Mouse (Mus musculus): Measurements from ENCODE around the gene Mgat5. TPM values are rescaled to one million over a fixed set of nuclear protein-coding genes. Genes with fewer than 3 reads are reported as not detected.

Mgat5 gene
- polyA plus RNA-seq, 1 experiment = 11.4 TPM

DNA sequence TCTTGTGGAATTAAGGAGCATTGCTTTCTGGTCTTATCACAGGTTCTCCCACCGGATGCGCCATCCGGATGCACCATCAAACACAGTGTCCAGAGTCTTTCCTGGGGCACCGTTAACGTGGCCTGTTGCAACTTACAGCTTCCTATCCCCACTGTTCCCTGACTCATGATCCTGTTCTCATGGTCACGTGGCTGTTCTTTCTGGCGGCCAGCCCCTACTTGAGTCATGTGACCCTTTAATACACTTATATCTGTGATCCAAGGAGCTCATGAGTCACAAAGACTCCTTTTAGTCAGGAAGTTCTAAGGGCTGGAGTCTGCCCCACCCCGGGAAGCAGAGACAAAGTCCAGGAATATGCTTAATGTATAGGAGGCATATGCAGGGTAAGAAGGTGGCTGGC lies 52.2 kb downstream of the Mgat5 start:
- H3K4me3 ChIP-seq (ENCODE audit: low read depth, low read length) = no peak overlapping the region
- no peaks in the 10 kb centered on the region for H3K27me3 ChIP-seq (ENCODE audit: control insufficient read depth, insufficient read depth, low read length)
- H3K27ac ChIP-seq (ENCODE audit: insufficient read depth, low read depth, low read length) = peak overlapping the region; percentile 58
- peaks cover 24% of the 10 kb centered on the region for H3K4me1 ChIP-seq (ENCODE audit: control insufficient read depth, insufficient read depth, insufficient read length, low read length)
- TF ChIP-seq POLR2A (IDR thresholded peaks at IDR 0.05; ENCODE audit: low read depth, low read length) (no peak), CTCF (IDR thresholded peaks at IDR 0.05; ENCODE audit: extremely low read depth, insufficient read length, insufficient replicate concordance, low read depth, low read length) (no peak)
- H3K36me3 ChIP-seq (ENCODE audit: control insufficient read depth, insufficient read depth, low read length) = 0 out of 2 replicates have a peak, but pooled peaks cover under 1% of the 10 kb centered on the region
- 36% methylated on average over 8 of the region's 8 CpGs for WGBS

DNA sequence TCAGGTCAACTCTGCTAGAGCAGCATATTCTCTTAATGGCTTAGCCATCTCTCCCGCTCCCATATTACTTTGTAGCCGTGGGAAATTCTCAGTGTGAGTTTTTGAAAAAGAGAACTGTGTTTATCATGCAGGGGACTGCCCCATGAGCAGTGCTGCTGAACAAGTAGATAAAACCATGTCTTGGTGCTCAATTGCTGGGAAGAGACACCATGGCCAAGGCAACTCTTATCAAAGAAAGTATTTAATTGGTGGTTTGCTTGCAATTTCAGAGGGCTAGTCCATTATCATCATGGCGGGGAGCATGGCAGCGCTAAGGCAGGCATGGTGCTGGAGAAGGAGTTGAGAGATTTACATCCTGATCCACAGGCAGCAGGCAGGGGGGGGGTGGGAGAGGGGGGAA lies 54.9 kb downstream of the Mgat5 start:
- no peak overlapping the region for H3K27ac ChIP-seq (ENCODE audit: insufficient read depth, low read depth, low read length)
- H3K4me3 ChIP-seq (ENCODE audit: low read depth, low read length) = no peak overlapping the region
- 78% methylated on average over 4 of the region's 4 CpGs for WGBS
- no peaks in the 10 kb centered on the region for H3K27me3 ChIP-seq (ENCODE audit: control insufficient read depth, insufficient read depth, low read length)
- H3K4me1 ChIP-seq (ENCODE audit: control insufficient read depth, insufficient read depth, insufficient read length, low read length) = peaks cover 24% of the 10 kb centered on the region
- no peaks in the 10 kb centered on the region for H3K36me3 ChIP-seq (ENCODE audit: control insufficient read depth, insufficient read depth, low read length)
- no peak for TF ChIP-seq POLR2A (IDR thresholded peaks at IDR 0.05; ENCODE audit: low read depth, low read length)
- no peak for TF ChIP-seq CTCF (IDR thresholded peaks at IDR 0.05; ENCODE audit: extremely low read depth, insufficient read length, insufficient replicate concordance, low read depth, low read length)

DNA sequence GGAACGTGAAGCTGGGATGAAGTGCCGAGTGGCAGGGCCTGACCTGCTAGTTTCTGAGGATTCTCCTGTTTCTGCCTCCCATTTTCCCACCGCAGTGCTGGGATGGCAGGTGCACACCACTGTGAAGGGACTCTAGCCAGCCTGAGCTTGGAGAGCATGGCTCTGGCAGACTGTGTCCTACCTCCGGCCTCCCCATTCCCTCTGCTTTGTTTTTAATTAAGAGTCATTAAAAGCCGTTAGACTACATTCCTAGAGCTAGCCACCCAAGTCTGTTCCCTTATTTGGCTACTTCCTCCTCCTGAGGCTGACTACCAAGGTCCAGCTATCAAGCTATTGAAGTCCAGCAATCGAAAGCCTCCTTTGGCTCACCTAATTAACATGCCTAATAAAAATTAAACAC lies 56.2 kb downstream of the Mgat5 start:
- WGBS = 22% methylated on average over 6 of the region's 6 CpGs
- Histone ChIP-seq H3K4me1 (ENCODE audit: control insufficient read depth, insufficient read depth, insufficient read length, low read length) (peaks cover 26% of the 10 kb centered on the region), H3K27ac (ENCODE audit: insufficient read depth, low read depth, low read length) (peak overlapping the region; percentile 43; the same call in 1 of the 2 replicates), H3K4me3 (ENCODE audit: low read depth, low read length) (no peak overlapping the region), H3K36me3 (ENCODE audit: control insufficient read depth, insufficient read depth, low read length) (no peaks in the 10 kb centered on the region), H3K27me3 (ENCODE audit: control insufficient read depth, insufficient read depth, low read length) (no peaks in the 10 kb centered on the region)
- TF ChIP-seq POLR2A (IDR thresholded peaks at IDR 0.05; ENCODE audit: low read depth, low read length) (no peak), CTCF (IDR thresholded peaks at IDR 0.05; ENCODE audit: extremely low read depth, insufficient read length, insufficient replicate concordance, low read depth, low read length) (no peak)

DNA sequence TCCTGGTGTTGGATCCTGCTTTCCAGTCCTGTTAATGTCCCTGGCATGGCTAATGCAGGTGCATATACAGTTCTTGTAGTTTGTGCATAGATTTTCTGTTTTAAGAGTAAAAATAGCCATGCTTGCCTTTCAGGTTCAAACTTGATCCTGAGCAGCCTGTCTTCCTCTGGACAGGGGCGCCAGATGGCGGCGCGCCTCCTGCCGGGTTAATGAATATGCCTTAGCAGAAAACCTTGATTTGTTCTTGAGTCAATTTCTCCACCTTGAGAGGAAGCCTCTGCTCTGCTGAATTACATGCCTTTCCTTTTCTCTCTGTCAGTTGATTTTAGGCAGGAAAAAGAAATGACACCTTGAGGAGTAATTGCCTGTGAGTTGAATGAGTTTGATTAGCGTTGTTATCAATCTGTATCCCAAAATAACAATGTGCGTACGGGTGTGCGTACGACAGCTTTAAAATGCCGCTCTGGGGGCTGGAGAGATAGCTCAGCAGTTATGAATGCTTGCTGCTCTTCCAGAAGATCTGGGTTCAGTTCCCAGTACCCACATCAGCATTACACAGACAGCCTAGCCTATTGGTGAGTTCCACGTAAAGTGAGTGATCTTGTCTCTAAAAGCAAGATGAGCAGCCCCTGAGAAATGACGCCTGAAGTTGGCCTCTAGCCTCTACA lies 57.5 kb downstream of the Mgat5 start:
- TF ChIP-seq POLR2A (IDR thresholded peaks at IDR 0.05; ENCODE audit: low read depth, low read length) (no peak), CTCF (IDR thresholded peaks at IDR 0.05; ENCODE audit: extremely low read depth, insufficient read length, insufficient replicate concordance, low read depth, low read length) (no peak)
- no peaks in the 10 kb centered on the region for H3K36me3 ChIP-seq (ENCODE audit: control insufficient read depth, insufficient read depth, low read length)
- no peak overlapping the region for H3K4me3 ChIP-seq (ENCODE audit: low read depth, low read length)
- H3K27ac ChIP-seq (ENCODE audit: insufficient read depth, low read depth, low read length) = no peak overlapping the region
- H3K4me1 ChIP-seq (ENCODE audit: control insufficient read depth, insufficient read depth, insufficient read length, low read length) = peaks cover 21% of the 10 kb centered on the region
- no peaks in the 10 kb centered on the region for H3K27me3 ChIP-seq (ENCODE audit: control insufficient read depth, insufficient read depth, low read length)
- 78% methylated on average over 13 of the region's 13 CpGs for WGBS

DNA sequence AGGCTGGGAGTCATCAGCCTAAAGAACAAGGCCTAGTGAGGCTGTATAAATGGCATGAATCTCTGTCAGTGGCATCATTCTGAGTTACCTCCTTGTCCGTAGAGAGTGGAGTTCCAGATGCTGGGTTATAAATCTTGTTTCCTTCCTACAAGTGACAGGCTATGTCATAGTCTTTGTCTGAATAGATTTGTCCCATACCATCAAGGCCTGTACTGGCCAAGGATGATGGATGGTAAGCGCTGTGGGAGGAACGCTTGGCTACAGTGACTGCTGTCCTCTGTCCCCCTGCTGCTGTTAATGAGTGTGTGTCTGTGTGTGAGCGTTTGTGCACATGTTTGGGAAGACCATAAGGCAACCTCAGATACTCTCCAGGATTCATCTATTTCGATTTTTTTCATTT lies 63.2 kb downstream of the Mgat5 start:
- Histone ChIP-seq H3K27ac (ENCODE audit: insufficient read depth, low read depth, low read length) (no peak overlapping the region), H3K27me3 (ENCODE audit: control insufficient read depth, insufficient read depth, low read length) (no peaks in the 10 kb centered on the region), H3K4me3 (ENCODE audit: low read depth, low read length) (no peak overlapping the region), H3K36me3 (ENCODE audit: control insufficient read depth, insufficient read depth, low read length) (peaks cover under 1% of the 10 kb centered on the region; the same call in 1 of the 2 replicates), H3K4me1 (ENCODE audit: control insufficient read depth, insufficient read depth, insufficient read length, low read length) (peaks cover 20% of the 10 kb centered on the region)
- no peak for TF ChIP-seq CTCF (IDR thresholded peaks at IDR 0.05; ENCODE audit: extremely low read depth, insufficient read length, insufficient replicate concordance, low read depth, low read length)
- TF ChIP-seq POLR2A (IDR thresholded peaks at IDR 0.05; ENCODE audit: low read depth, low read length) = no peak
- WGBS = 92% methylated on average over 5 of the region's 5 CpGs

DNA sequence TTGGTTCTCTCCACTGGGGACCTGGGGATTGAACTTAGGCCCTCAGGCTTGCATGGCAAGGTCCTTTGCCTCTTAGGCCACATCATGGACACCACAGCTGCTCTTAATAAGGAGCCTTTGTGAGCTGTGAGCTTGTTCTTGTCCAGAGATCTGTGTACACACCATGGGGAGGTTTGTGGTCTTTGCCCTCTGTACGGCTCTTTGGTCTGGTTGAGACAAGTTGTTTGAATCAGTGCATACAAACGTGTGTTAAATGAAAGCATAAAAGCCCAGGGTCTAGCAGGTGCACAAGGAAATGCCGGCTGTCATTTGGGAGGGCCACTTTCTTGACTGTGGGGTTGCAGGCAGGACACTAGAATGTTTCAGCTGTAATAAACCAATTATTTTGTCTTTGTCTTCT lies 64.5 kb downstream of the Mgat5 start:
- TF ChIP-seq CTCF (IDR thresholded peaks at IDR 0.05; ENCODE audit: extremely low read depth, insufficient read length, insufficient replicate concordance, low read depth, low read length) = no peak
- no peak for TF ChIP-seq POLR2A (IDR thresholded peaks at IDR 0.05; ENCODE audit: low read depth, low read length)
- WGBS = 28% methylated on average over 3 of the region's 3 CpGs
- Histone ChIP-seq H3K4me1 (ENCODE audit: control insufficient read depth, insufficient read depth, insufficient read length, low read length) (peaks cover 22% of the 10 kb centered on the region), H3K4me3 (ENCODE audit: low read depth, low read length) (no peak overlapping the region), H3K27me3 (ENCODE audit: control insufficient read depth, insufficient read depth, low read length) (no peaks in the 10 kb centered on the region), H3K36me3 (ENCODE audit: control insufficient read depth, insufficient read depth, low read length) (peaks cover 1% of the 10 kb centered on the region; the same call in 1 of the 2 replicates), H3K27ac (ENCODE audit: insufficient read depth, low read depth, low read length) (peak overlapping the region; percentile 79)

DNA sequence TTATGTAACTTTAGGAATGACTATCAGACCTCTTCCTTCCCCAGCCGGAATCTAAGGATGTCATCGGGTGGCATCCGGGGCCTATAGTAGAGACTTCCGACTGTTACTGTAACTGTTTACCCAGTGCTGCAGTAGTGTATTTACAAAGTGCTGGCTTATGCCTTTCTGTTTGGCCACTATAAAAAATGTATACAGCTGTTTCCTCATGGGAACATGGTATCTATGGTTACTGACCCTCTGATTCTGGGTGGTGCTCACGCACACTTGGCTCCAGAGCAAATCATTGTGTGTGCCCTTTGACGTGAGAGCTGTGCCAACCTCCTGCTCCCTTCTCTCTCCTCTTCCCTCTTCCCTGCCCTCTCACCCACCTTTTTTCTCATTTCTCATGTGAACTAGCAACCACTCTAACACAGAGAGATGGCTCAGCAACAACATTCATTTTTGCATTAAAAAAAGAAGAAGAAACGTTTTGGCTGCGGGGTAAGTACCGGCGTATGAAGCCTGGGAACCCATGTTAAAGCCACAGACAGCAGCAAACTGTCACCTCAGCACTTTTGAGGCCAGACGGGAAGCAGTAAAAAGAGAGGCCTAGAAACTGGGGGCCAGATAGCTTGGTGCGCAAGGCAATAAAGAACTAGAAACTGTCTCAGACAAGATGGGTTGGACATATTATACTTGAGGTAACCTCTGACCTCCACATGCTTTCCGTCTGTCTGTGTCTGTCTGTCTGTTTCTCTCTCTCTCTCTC lies 65.6 kb downstream of the Mgat5 start:
- TF ChIP-seq POLR2A (IDR thresholded peaks at IDR 0.05; ENCODE audit: low read depth, low read length) = no peak
- no peak overlapping the region for H3K4me3 ChIP-seq (ENCODE audit: low read depth, low read length)
- H3K4me1 ChIP-seq (ENCODE audit: control insufficient read depth, insufficient read depth, insufficient read length, low read length) = peaks cover 26% of the 10 kb centered on the region
- 26% methylated on average over 13 of the region's 13 CpGs for WGBS
- no peaks in the 10 kb centered on the region for H3K27me3 ChIP-seq (ENCODE audit: control insufficient read depth, insufficient read depth, low read length)
- H3K27ac ChIP-seq (ENCODE audit: insufficient read depth, low read depth, low read length) = peak overlapping the region; percentile 79
- H3K36me3 ChIP-seq (ENCODE audit: control insufficient read depth, insufficient read depth, low read length) = peaks cover 1% of the 10 kb centered on the region; the same call in 1 of the 2 replicates

Measured in small intestine, adult 2 months (tissue).